Mouse (Mus musculus) stomach, embryonic 14.5 days (tissue): ENCODE results near the gene Hpcal1. TPM values are rescaled to one million over a fixed set of nuclear protein-coding genes. Genes with fewer than 3 reads are reported as not detected.
A peak's percentile ranks its signal among the peaks of the same experiment; 100 is the strongest.

Experiments used
- ATAC-seq: fragments of 200-750 bp; cut with Nextera tagmentation; 2 replicates; pipeline ENCODE4 v1.8.0; 2017; ENCODE audit warnings: low read depth, moderate TSS enrichment; ENCODE audit not compliant: insufficient number of reproducible peaks, insufficient read depth, low FRiP score
- H3K27ac ChIP-seq: fragments of 300-500 bp; sonication (generic); 2 replicates; pipeline ENCODE4 v1.5.1; 2014; ENCODE audit warnings: mild to moderate bottlenecking, low read length, moderate library complexity, mixed read lengths
- H3K27me3 ChIP-seq: fragments of 300-500 bp; sonication (generic); 2 replicates; pipeline ENCODE4 v1.6.1; 2014; ENCODE audit warnings: low read length, control low read depth, mixed read lengths; ENCODE audit not compliant: control insufficient read depth, insufficient read depth
- H3K36me3 ChIP-seq: fragments of 300-500 bp; sonication (generic); 2 replicates; pipeline ENCODE4 v1.6.1; 2014; ENCODE audit warnings: mild to moderate bottlenecking, control low read depth, low read length, moderate library complexity, mixed read lengths; ENCODE audit not compliant: control insufficient read depth, insufficient read depth
- H3K4me1 ChIP-seq: fragments of 300-500 bp; sonication (generic); 2 replicates; pipeline ENCODE4 v1.6.1; 2014; ENCODE audit warnings: low read length, control low read depth, mixed read lengths; ENCODE audit not compliant: control insufficient read depth, insufficient read depth
- H3K4me2 ChIP-seq: fragments of 300-500 bp; sonication (generic); replicated peaks from 2 replicates; pipeline ENCODE4 v1.6.1; 2014; ENCODE audit warnings: low read depth, low read length, control low read depth
- H3K4me3 ChIP-seq: fragments of 300-500 bp; sonication (generic); 2 replicates; pipeline ENCODE4 v1.5.1; 2014; ENCODE audit warnings: low read depth, low read length, control low read depth
- H3K9ac ChIP-seq: fragments of 300-500 bp; sonication (generic); replicated peaks from 2 replicates; pipeline ENCODE4 v1.6.1; 2014; ENCODE audit warnings: low read depth, mild to moderate bottlenecking, control low read depth, low read length, moderate library complexity, mixed read lengths
- H3K9me3 ChIP-seq: fragments of 300-500 bp; sonication (generic); 2 replicates; pipeline ENCODE4 v1.6.1; 2016; ENCODE audit warnings: low read depth, low read length, control low read depth; ENCODE audit not compliant: control insufficient read depth
- WGBS: fragments of 180-500 bp; shearing (Covaris S2); extraction: QIAGEN DNeasy Blood & Tissue Kit; methylation state at CpG from one replicate; pipeline ENCODE4 v1.1.7; 2014; 5-methylcytosine and 5-hydroxymethylcytosine counted together
- polyA plus RNA-seq: library from polyadenylated mRNA; unstranded; fragments of >200 nt; fragmentation: Nextera tagmentation; extraction: Ambion mirVana; gene quantifications from 2 replicates; pipeline ENCODE4 v1.2.1, GENCODE M21; 2014

The Hpcal1 gene
- polyA plus RNA-seq, 1 experiment from 2014 or later = 55.3 TPM

GRCm38 (mm10) chr12:17692356-17692755 is 1.7 kb downstream of the Hpcal1 start:
- no peaks in the 10 kb centered on the region for H3K9me3 ChIP-seq
- no peaks in the 10 kb centered on the region for H3K36me3 ChIP-seq
- H3K4me3 ChIP-seq = peak overlapping the region; percentile 77
- no peak overlapping the region for H3K27ac ChIP-seq
- no peak overlapping the region for H3K9ac ChIP-seq
- no peaks in the 10 kb centered on the region for H3K4me1 ChIP-seq
- WGBS = 44% methylated on average over 5 of the region's 5 CpGs
- ATAC-seq = no peak
- H3K4me2 ChIP-seq = peak overlapping the region; percentile 90
- H3K27me3 ChIP-seq = no peaks in the 10 kb centered on the region

GRCm38 (mm10) chr12:17692953-17693352 is 2.3 kb downstream of the Hpcal1 start:
- Histone ChIP-seq H3K4me2 (peak overlapping the region; percentile 90; the same call in 1 of the 2 replicates), H3K27ac (no peak overlapping the region), H3K4me1 (no peaks in the 10 kb centered on the region), H3K27me3 (no peaks in the 10 kb centered on the region), H3K4me3 (no peak overlapping the region), H3K9ac (no peak overlapping the region), H3K36me3 (no peaks in the 10 kb centered on the region), H3K9me3 (no peaks in the 10 kb centered on the region)
- no peak for ATAC-seq
- 78% methylated on average over 4 of the region's 4 CpGs for WGBS

- no peak for ATAC-seq
- H3K27ac ChIP-seq = no peak overlapping the region
These were observed 4.0 kb downstream of the Hpcal1 start for GRCm38 (mm10) chr12:17694589-17695115.

GRCm38 (mm10) chr12:17696395-17696794 is 5.7 kb downstream of the Hpcal1 start:
- H3K9ac ChIP-seq = no peak overlapping the region
- no peak overlapping the region for H3K27ac ChIP-seq
- peaks cover 13% of the 10 kb centered on the region for H3K4me1 ChIP-seq
- ATAC-seq = no peak
- H3K36me3 ChIP-seq = no peaks in the 10 kb centered on the region
- H3K4me3 ChIP-seq = no peak overlapping the region
- WGBS = 91% methylated on average over 7 of the region's 7 CpGs
- no peaks in the 10 kb centered on the region for H3K27me3 ChIP-seq
- H3K9me3 ChIP-seq = no peaks in the 10 kb centered on the region
- no peak overlapping the region for H3K4me2 ChIP-seq

More at GRCm38 (mm10) chr12:17694589-17695115, 4.0 kb downstream of the Hpcal1 start:
- no peak overlapping the region for H3K4me2 ChIP-seq
- peaks cover 10% of the 10 kb centered on the region for H3K4me1 ChIP-seq
- H3K9me3 ChIP-seq = no peaks in the 10 kb centered on the region
- H3K27me3 ChIP-seq = no peaks in the 10 kb centered on the region
- no peaks in the 10 kb centered on the region for H3K36me3 ChIP-seq
- WGBS = 62% methylated on average over 1 of the region's 1 CpGs
- no peak overlapping the region for H3K9ac ChIP-seq
- H3K4me3 ChIP-seq = no peak overlapping the region

GRCm38 (mm10) chr12:17698934-17699333 is 8.3 kb downstream of the Hpcal1 start:
- Histone ChIP-seq H3K4me3 (no peak overlapping the region), H3K27ac (no peak overlapping the region), H3K4me1 (peaks cover 21% of the 10 kb centered on the region), H3K4me2 (no peak overlapping the region), H3K9me3 (no peaks in the 10 kb centered on the region), H3K9ac (no peak overlapping the region), H3K36me3 (no peaks in the 10 kb centered on the region), H3K27me3 (no peaks in the 10 kb centered on the region)
- 21% methylated on average over 4 of the region's 4 CpGs for WGBS
- no peak for ATAC-seq

GRCm38 (mm10) chr12:17699480-17699879 is 8.8 kb downstream of the Hpcal1 start:
- Histone ChIP-seq H3K36me3 (no peaks in the 10 kb centered on the region), H3K4me1 (peaks cover 21% of the 10 kb centered on the region), H3K4me3 (no peak overlapping the region), H3K9ac (no peak overlapping the region), H3K9me3 (no peaks in the 10 kb centered on the region), H3K27me3 (no peaks in the 10 kb centered on the region), H3K27ac (no peak overlapping the region), H3K4me2 (no peak overlapping the region)
- no peak for ATAC-seq
- WGBS = 72% methylated on average over 1 of the region's 1 CpGs

- H3K9me3 ChIP-seq = no peaks in the 10 kb centered on the region
- H3K36me3 ChIP-seq = no peaks in the 10 kb centered on the region
- 66% methylated on average over 5 of the region's 5 CpGs for WGBS
- H3K4me2 ChIP-seq = no peak overlapping the region
- no peak overlapping the region for H3K27ac ChIP-seq
- no peak for ATAC-seq
- H3K27me3 ChIP-seq = no peaks in the 10 kb centered on the region
- H3K4me1 ChIP-seq = peaks cover 21% of the 10 kb centered on the region
- no peak overlapping the region for H3K4me3 ChIP-seq
- no peak overlapping the region for H3K9ac ChIP-seq
These were observed 10.6 kb downstream of the Hpcal1 start for GRCm38 (mm10) chr12:17701131-17701720.

- no peak overlapping the region for H3K4me3 ChIP-seq
- H3K9me3 ChIP-seq = no peaks in the 10 kb centered on the region
- H3K36me3 ChIP-seq = no peaks in the 10 kb centered on the region
- no peak overlapping the region for H3K4me2 ChIP-seq
- H3K27ac ChIP-seq = no peak overlapping the region
- H3K4me1 ChIP-seq = peaks cover 21% of the 10 kb centered on the region
- no peak overlapping the region for H3K9ac ChIP-seq
- ATAC-seq = no peak
- H3K27me3 ChIP-seq = no peaks in the 10 kb centered on the region
- 37% methylated on average over 2 of the region's 2 CpGs for WGBS
These were observed 11.1 kb downstream of the Hpcal1 start for GRCm38 (mm10) chr12:17701795-17702194.
